Comparison of ENCODE assay signal across 22 mouse cellular contexts in the genomic region with DNA sequence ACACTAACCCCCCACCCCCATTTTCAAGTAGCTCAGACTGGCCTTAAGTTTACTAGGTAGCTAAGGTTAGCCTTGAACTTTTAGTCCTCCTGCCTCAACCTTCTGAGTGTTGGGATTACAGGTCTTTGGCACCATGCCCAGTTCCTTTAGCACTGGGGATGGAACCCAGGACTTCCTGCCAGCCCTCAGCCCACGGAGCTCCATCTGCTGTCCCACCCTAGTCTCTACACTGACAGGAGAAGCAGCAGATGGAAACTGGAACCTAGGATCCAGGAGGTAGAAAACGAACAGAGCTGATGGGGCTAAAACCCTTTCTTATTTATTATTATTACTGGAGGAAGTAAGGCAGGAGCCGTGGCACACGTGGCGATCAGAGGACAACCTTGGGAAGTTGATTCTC. TPM values are rescaled to one million over a fixed set of nuclear protein-coding genes. Genes with fewer than 3 reads are reported as not detected.
A peak's percentile ranks its signal among the peaks of the same experiment; 100 is the strongest.
DNase-seq lines count a peak whose midpoint lies in the region; ATAC-seq and TF ChIP-seq lines count a peak whose summit lies in the region.
"Had no signal": no experiment of that assay in that cellular context is flagged by ENCODE, and none has a peak within 500 bp of the region (broad histone marks: within the 10 kb centered on the region; RNA-seq: fewer than 3 reads in every experiment).

No protein-coding gene starts in this region.

- peak overlapping the region; percentile 97 for H3K27ac ChIP-seq in liver, embryonic 14.5 days
- no peak overlapping the region for H3K27ac ChIP-seq in midbrain, postnatal 0 days (ENCODE audit: low read depth, low read length)
- H3K27ac ChIP-seq: gastrocnemius, adult 2 months; macrophage; midbrain, embryonic 13.5 days had no signal

- H3K4me2 ChIP-seq in liver, embryonic 14.5 days (ENCODE audit: low read depth), result peak overlapping the region; percentile 83; the same call in 1 of the 2 replicates
- H3K4me2 ChIP-seq in midbrain, postnatal 0 days (ENCODE audit: low read depth, low read length, poor library complexity, severe bottlenecking), result no peak overlapping the region
- H3K4me2 ChIP-seq: midbrain, embryonic 13.5 days had no signal

- peak; percentile 13 to 20 for DNase-seq in cerebellum, postnatal 14 days
- no peak for DNase-seq in cerebellum, adult 9-10 months
- peak; percentile 47 for DNase-seq in ES-CJ7 (ENCODE audit: low read depth, low spot score)
- peak; percentile 32 to 65 for DNase-seq in layer of hippocampus, adult 18-20 months (ENCODE audit: low spot score in 2 of 2)
- DNase-seq in liver, embryonic 14.5 days (ENCODE audit: low read depth in 3 of 3, low spot score in 3 of 3), result no peak
- no peak for DNase-seq in adrenal gland, postnatal 4 days (ENCODE audit: low spot score in 2 of 2)
- DNase-seq in midbrain, postnatal 0 days (ENCODE audit: low spot score), result no peak
- DNase-seq: adrenal gland, postnatal 36 days; cerebellum, postnatal 36 days; forebrain, postnatal 0 days; gastrocnemius, adult 2 months; heart, adult 11 months; heart, postnatal 4 days; lung, adult 18-20 months; thymus, postnatal 25 days had no signal

- TF ChIP-seq CTCF in liver, embryonic 14.5 days (IDR thresholded peaks at IDR 0.05; ENCODE audit: low read depth), result peak; percentile 39
- TF ChIP-seq CTCF in midbrain, postnatal 0 days (IDR thresholded peaks at IDR 0.05), result no peak

- H3K9ac ChIP-seq in liver, embryonic 14.5 days (replicated peaks), result 0 out of 2 replicates have a peak overlapping the region, but pooled peaks have one; percentile 23
- H3K9ac ChIP-seq in midbrain, postnatal 0 days (replicated peaks; ENCODE audit: low read length, poor library complexity, severe bottlenecking), result no peak overlapping the region
- H3K9ac ChIP-seq: forebrain, postnatal 0 days; midbrain, embryonic 13.5 days had no signal

- WGBS in liver, embryonic 14.5 days (ENCODE audit: insufficient replicate concordance), result 73% methylated on average over 5 of the region's 5 CpGs
- WGBS in midbrain, postnatal 0 days, result 80% methylated on average over 5 of the region's 5 CpGs

- H3K9me3 ChIP-seq in liver, embryonic 14.5 days (ENCODE audit: control insufficient read depth, low read length), result no peaks in the 10 kb centered on the region
- H3K9me3 ChIP-seq in midbrain, postnatal 0 days (ENCODE audit: low read length), result no peaks in the 10 kb centered on the region
- H3K9me3 ChIP-seq: midbrain, embryonic 13.5 days had no signal

- H3K36me3 ChIP-seq in liver, embryonic 14.5 days (replicated peaks; ENCODE audit: control insufficient read depth, insufficient read depth, low read depth), result no peaks in the 10 kb centered on the region
- no peaks in the 10 kb centered on the region for H3K36me3 ChIP-seq in midbrain, postnatal 0 days (ENCODE audit: insufficient read depth, low read length)
- H3K36me3 ChIP-seq: midbrain, embryonic 13.5 days had no signal

- TF ChIP-seq EP300 in liver, embryonic 14.5 days (IDR thresholded peaks at IDR 0.05; ENCODE audit: low read depth), result no peak

- peaks cover 56 to 59% of the 10 kb centered on the region in 2 experiments for H3K4me1 ChIP-seq in liver, embryonic 14.5 days (replicated peaks; ENCODE audit: control insufficient read depth in 2 of 2, insufficient read depth in 2 of 2, low read length in 1 of 2)
- H3K4me1 ChIP-seq in midbrain, postnatal 0 days (ENCODE audit: insufficient read depth, low read length), result no peaks in the 10 kb centered on the region
- H3K4me1 ChIP-seq: midbrain, embryonic 13.5 days had no signal

- no peak for ATAC-seq in liver, embryonic 14.5 days (ENCODE audit: insufficient read depth)
- ATAC-seq in midbrain, postnatal 0 days (ENCODE audit: low FRiP score), result no peak
- no peak for ATAC-seq in frontal cortex, adult (ENCODE audit: low TSS enrichment)
- ATAC-seq: forebrain, postnatal 0 days; hindbrain, embryonic 16.5 days; intestine, postnatal 0 days; midbrain, embryonic 13.5 days; Patski had no signal

- no peak overlapping the region for H3K4me3 ChIP-seq in liver, embryonic 14.5 days (ENCODE audit: insufficient read depth in 1 of 2, low read depth in 2 of 2, low read length in 2 of 2)
- H3K4me3 ChIP-seq in midbrain, postnatal 0 days (ENCODE audit: low read depth, low read length), result no peak overlapping the region
- H3K4me3 ChIP-seq: gastrocnemius, adult 2 months; midbrain, embryonic 13.5 days; myocyte had no signal

- H3K27me3 ChIP-seq in liver, embryonic 14.5 days (ENCODE audit: control insufficient read depth, insufficient read depth, low read length), result no peaks in the 10 kb centered on the region
- H3K27me3 ChIP-seq in midbrain, postnatal 0 days (ENCODE audit: insufficient read depth, low read length), result no peaks in the 10 kb centered on the region
- H3K27me3 ChIP-seq: midbrain, embryonic 13.5 days; Patski had no signal

RNA-seq across cellular contexts. Expression of gene Cecr2, which starts 48.6 kb away (rescaled TPM):
- 10 to 100 TPM; 11.4 to 15.1 TPM for total RNA-seq in layer of hippocampus, adult 18-20 months (2021)
- polyA plus RNA-seq in liver, embryonic 14.5 days (2012; rRNA removed), result 5.5 and 6.2 TPM in 2 replicates
- 7.1 and 8.2 TPM in 2 replicates for polyA plus RNA-seq in liver, embryonic 14.5 days (2014; fragmentation: Nextera tagmentation; extraction: Ambion mirVana)
- total RNA-seq in adrenal gland, postnatal 4 days (2021), result 10 to 100 TPM; 15.3 to 16.1 TPM
- 6.0 and 11.1 TPM in 2 replicates for total RNA-seq in midbrain, postnatal 0 days (2014; rRNA removed)
- polyA plus RNA-seq in midbrain, postnatal 0 days (2015; fragmentation: Nextera tagmentation; extraction: Ambion mirVana), result 0.43 and 1.1 TPM in 2 replicates
- polyA plus RNA-seq: macrophage had no signal

Comparison
In these comparisons a context has a peak if more than half of its experiments do, and no peak if none do; other contexts are left out.
1. DNase-seq: peak in cerebellum, postnatal 14 days (2 of 2), ES-CJ7 (single experiment) and layer of hippocampus, adult 18-20 months (2 of 2); none in cerebellum, adult 9-10 months (single experiment), liver, embryonic 14.5 days (0 of 3), adrenal gland, postnatal 4 days (0 of 2) and midbrain, postnatal 0 days (single experiment).